Mouse (Mus musculus): ENCODE results near the gene Ift122. TPM values are rescaled to one million over a fixed set of nuclear protein-coding genes. Genes with fewer than 3 reads are reported as not detected.

Gene Ift122
- polyA plus RNA-seq, 1 experiment from 2014 or later, result 2.7 TPM

DNA sequence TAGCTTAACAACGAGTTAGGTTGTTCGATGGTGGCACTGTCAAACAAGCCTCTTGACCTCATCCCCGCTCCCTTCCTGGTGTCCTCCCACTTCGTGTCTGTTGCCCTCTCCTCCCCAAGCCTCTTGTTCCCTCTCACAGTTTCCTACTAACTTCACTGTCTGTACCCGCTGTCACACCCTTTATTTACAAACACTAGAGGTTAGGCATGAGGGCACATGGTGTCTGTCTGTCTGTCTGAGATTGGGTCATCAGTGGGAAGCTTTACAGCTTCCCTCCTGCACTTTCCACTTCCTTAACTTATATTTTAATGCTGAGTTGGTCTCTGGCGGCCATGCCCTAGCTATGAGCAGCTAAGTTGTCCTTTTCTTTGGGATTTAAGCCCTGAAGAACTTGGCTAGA, 26.5 kb downstream of the Ift122 start:
- no peak overlapping the region for H3K4me2 ChIP-seq (ENCODE audit: low read depth, low read length)
- no peak overlapping the region for H3K4me3 ChIP-seq (ENCODE audit: low read depth, low read length)
- H3K9ac ChIP-seq (ENCODE audit: low read depth, low read length), result no peak overlapping the region
- H3K36me3 ChIP-seq (ENCODE audit: control insufficient read depth, insufficient read depth), result no peaks in the 10 kb centered on the region
- no peak overlapping the region for H3K27ac ChIP-seq (ENCODE audit: low read length)
- WGBS (ENCODE audit: insufficient replicate concordance), result 59% methylated on average over 6 of the region's 6 CpGs
- no peaks in the 10 kb centered on the region for H3K9me3 ChIP-seq (replicated peaks; ENCODE audit: control insufficient read depth, low read length)
- no peaks in the 10 kb centered on the region for H3K27me3 ChIP-seq (ENCODE audit: control insufficient read depth, insufficient read depth, low read depth, low read length)
- no peaks in the 10 kb centered on the region for H3K4me1 ChIP-seq (ENCODE audit: control insufficient read depth, low read depth, low read length)
- no peak for ATAC-seq (ENCODE audit: low read depth)

GRCm38 (mm10) chr6:115880751-115881150, 27.5 kb downstream of the Ift122 start:
- 50% methylated on average over 8 of the region's 8 CpGs for WGBS (ENCODE audit: insufficient replicate concordance)
- Histone ChIP-seq H3K4me3 (ENCODE audit: low read depth, low read length) (no peak overlapping the region), H3K27ac (ENCODE audit: low read length) (no peak overlapping the region), H3K4me2 (ENCODE audit: low read depth, low read length) (no peak overlapping the region), H3K9me3 (replicated peaks; ENCODE audit: control insufficient read depth, low read length) (no peaks in the 10 kb centered on the region), H3K36me3 (ENCODE audit: control insufficient read depth, insufficient read depth) (no peaks in the 10 kb centered on the region), H3K4me1 (ENCODE audit: control insufficient read depth, low read depth, low read length) (no peaks in the 10 kb centered on the region), H3K9ac (ENCODE audit: low read depth, low read length) (no peak overlapping the region), H3K27me3 (ENCODE audit: control insufficient read depth, insufficient read depth, low read depth, low read length) (no peaks in the 10 kb centered on the region)
- ATAC-seq (ENCODE audit: low read depth), result peak; percentile 44

DNA sequence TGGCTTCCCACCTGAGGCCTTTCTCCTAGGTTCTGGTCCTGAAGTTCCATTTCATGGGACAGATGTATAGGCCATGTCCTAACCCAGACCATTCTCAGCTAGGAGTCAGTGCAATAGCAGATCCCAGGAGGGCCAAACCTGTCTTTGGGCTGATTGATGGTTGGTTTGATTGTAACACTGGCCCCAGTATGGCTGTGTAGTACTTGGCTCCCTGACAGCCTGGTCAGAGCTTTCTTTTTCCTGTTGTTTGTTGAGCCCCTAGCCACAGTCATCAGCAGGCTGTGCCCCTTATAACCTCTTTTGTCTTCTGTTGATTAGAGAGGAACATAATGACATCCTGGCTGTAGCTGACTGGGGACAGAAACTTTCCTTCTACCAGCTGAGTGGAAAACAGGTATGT, 30.7 kb downstream of the Ift122 start:
- Histone ChIP-seq H3K4me3 (ENCODE audit: low read depth, low read length) (no peak overlapping the region), H3K27ac (ENCODE audit: low read length) (no peak overlapping the region), H3K9ac (ENCODE audit: low read depth, low read length) (no peak overlapping the region)

DNA sequence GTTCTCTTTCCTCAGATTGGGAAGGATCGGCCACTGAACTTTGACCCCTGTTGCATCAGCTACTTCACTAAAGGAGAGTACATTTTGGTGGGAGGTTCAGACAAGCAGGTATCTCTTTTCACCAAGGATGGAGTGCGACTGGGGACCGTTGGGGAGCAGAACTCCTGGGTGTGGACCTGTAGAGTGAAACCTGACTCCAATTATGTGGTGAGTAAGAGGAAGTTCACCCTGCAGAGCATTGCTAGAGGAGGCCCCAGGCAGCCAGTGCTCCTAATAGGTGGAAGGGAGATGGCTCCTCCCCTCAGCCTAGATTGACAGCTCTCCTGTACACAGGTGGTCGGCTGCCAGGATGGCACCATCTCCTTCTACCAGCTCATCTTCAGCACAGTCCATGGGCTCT, 33.6 kb downstream of the Ift122 start:
- ATAC-seq (ENCODE audit: low read depth), result peak; percentile 16; the same call in 1 of the 2 replicates

More for the DNA sequence above, 30.7 kb downstream of the Ift122 start:
- H3K9me3 ChIP-seq (replicated peaks; ENCODE audit: control insufficient read depth, low read length), result no peaks in the 10 kb centered on the region
- H3K4me2 ChIP-seq (ENCODE audit: low read depth, low read length), result no peak overlapping the region
- peak; percentile 37 for ATAC-seq (ENCODE audit: low read depth)
- H3K27me3 ChIP-seq (ENCODE audit: control insufficient read depth, insufficient read depth, low read depth, low read length), result no peaks in the 10 kb centered on the region
- H3K36me3 ChIP-seq (ENCODE audit: control insufficient read depth, insufficient read depth), result no peaks in the 10 kb centered on the region
- H3K4me1 ChIP-seq (ENCODE audit: control insufficient read depth, low read depth, low read length), result peaks cover 4% of the 10 kb centered on the region

DNA sequence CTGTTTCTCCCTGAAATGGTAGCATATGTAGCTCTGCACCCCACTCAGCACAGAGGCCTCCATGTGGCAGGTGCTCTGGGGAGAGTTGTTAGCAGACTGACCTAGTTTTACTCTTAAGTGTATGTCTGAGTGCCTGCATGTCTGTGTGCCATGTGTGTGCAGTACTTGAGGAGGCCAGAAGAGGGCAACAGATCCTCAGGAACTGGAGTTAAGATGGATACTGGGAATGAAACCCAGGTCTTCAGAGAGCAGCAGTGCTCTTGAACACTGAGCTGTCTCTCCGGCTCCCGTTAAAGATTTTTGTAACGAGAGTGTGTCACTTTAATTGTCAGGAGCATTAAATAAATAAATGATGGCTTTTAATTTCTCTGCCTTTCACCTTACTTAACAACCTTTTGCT, 35.0 kb downstream of the Ift122 start:
- H3K36me3 ChIP-seq (ENCODE audit: control insufficient read depth, insufficient read depth), result no peaks in the 10 kb centered on the region
- H3K27ac ChIP-seq (ENCODE audit: low read length), result no peak overlapping the region
- H3K27me3 ChIP-seq (ENCODE audit: control insufficient read depth, insufficient read depth, low read depth, low read length), result no peaks in the 10 kb centered on the region
- ATAC-seq (ENCODE audit: low read depth), result no peak
- H3K9ac ChIP-seq (ENCODE audit: low read depth, low read length), result no peak overlapping the region
- H3K4me2 ChIP-seq (ENCODE audit: low read depth, low read length), result no peak overlapping the region
- WGBS (ENCODE audit: insufficient replicate concordance), result 85% methylated on average over 3 of the region's 3 CpGs
- H3K4me3 ChIP-seq (ENCODE audit: low read depth, low read length), result no peak overlapping the region
- H3K4me1 ChIP-seq (ENCODE audit: control insufficient read depth, low read depth, low read length), result peaks cover 4% of the 10 kb centered on the region
- no peaks in the 10 kb centered on the region for H3K9me3 ChIP-seq (replicated peaks; ENCODE audit: control insufficient read depth, low read length)

More for the DNA sequence above, 33.6 kb downstream of the Ift122 start:
- Histone ChIP-seq H3K9ac (ENCODE audit: low read depth, low read length) (no peak overlapping the region), H3K4me1 (ENCODE audit: control insufficient read depth, low read depth, low read length) (peaks cover 4% of the 10 kb centered on the region), H3K27ac (ENCODE audit: low read length) (no peak overlapping the region), H3K36me3 (ENCODE audit: control insufficient read depth, insufficient read depth) (no peaks in the 10 kb centered on the region), H3K4me3 (ENCODE audit: low read depth, low read length) (no peak overlapping the region), H3K9me3 (replicated peaks; ENCODE audit: control insufficient read depth, low read length) (no peaks in the 10 kb centered on the region), H3K27me3 (ENCODE audit: control insufficient read depth, insufficient read depth, low read depth, low read length) (no peaks in the 10 kb centered on the region), H3K4me2 (ENCODE audit: low read depth, low read length) (no peak overlapping the region)
- WGBS (ENCODE audit: insufficient replicate concordance), result 15% methylated on average over 4 of the region's 4 CpGs

DNA sequence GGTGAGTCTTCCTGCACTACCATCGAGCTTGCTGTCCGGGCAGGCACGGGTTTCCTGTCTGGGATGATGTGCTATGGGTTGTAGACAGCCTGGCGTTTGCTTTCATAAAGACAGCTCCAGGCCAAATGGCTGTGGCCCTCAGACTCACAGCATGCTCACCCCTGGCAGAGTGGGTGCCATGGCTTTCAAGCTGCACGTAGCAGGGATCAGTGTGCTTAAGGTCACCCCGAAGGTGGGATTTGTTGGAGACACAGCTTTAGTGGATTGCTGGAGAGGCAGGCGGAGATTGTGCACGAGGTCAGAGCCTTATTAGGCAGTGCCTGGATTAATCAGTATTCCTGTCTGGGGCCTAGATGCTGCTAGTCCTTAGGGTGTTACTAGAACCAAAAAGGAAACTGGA, 37.3 kb downstream of the Ift122 start:
- ATAC-seq (ENCODE audit: low read depth), result no peak
- Histone ChIP-seq H3K4me2 (ENCODE audit: low read depth, low read length) (no peak overlapping the region), H3K4me1 (ENCODE audit: control insufficient read depth, low read depth, low read length) (peaks cover 4% of the 10 kb centered on the region), H3K27me3 (ENCODE audit: control insufficient read depth, insufficient read depth, low read depth, low read length) (no peaks in the 10 kb centered on the region), H3K36me3 (ENCODE audit: control insufficient read depth, insufficient read depth) (no peaks in the 10 kb centered on the region), H3K9ac (ENCODE audit: low read depth, low read length) (no peak overlapping the region), H3K4me3 (ENCODE audit: low read depth, low read length) (no peak overlapping the region), H3K9me3 (replicated peaks; ENCODE audit: control insufficient read depth, low read length) (no peaks in the 10 kb centered on the region), H3K27ac (ENCODE audit: low read length) (no peak overlapping the region)
- WGBS (ENCODE audit: insufficient replicate concordance), result 65% methylated on average over 8 of the region's 8 CpGs

- Histone ChIP-seq H3K4me3 (ENCODE audit: low read depth, low read length) (no peak overlapping the region), H3K27me3 (ENCODE audit: control insufficient read depth, insufficient read depth, low read depth, low read length) (no peaks in the 10 kb centered on the region), H3K27ac (ENCODE audit: low read length) (no peak overlapping the region), H3K36me3 (ENCODE audit: control insufficient read depth, insufficient read depth) (no peaks in the 10 kb centered on the region), H3K4me2 (ENCODE audit: low read depth, low read length) (no peak overlapping the region), H3K9me3 (replicated peaks; ENCODE audit: control insufficient read depth, low read length) (no peaks in the 10 kb centered on the region), H3K4me1 (ENCODE audit: control insufficient read depth, low read depth, low read length) (peaks cover 4% of the 10 kb centered on the region), H3K9ac (ENCODE audit: low read depth, low read length) (no peak overlapping the region)
- WGBS (ENCODE audit: insufficient replicate concordance), result 72% methylated on average over 6 of the region's 6 CpGs
- ATAC-seq (ENCODE audit: low read depth), result no peak
Measured at GRCm38 (mm10) chr6:115891061-115891460, 37.8 kb downstream of the Ift122 start.

DNA sequence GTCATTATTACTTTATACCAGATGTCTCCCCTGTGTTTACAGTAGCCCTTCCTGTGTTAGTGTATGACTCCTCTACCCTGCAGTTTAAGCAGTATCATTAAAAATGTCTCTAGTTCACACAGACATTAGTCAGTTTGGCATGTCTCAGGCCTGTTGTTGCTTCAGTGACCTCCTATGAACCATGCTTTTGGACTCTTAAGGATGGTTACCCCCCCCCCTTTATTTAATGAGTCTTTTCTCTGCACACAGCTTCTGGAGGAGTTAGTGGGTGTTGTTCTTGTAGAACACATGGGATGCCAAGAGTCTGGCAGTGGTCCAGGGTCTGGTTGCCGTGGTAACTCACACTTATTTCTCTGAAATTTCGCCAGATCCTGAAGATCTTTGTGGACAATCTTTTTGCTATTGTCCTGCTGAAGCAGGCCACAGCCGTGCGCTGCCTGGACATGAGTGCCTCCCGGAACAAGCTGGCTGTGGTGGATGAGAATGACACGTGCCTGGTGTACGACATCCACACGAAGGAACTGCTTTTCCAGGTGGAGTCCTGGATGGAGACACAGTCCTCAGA, 38.3 kb downstream of the Ift122 start:
- H3K4me1 ChIP-seq (ENCODE audit: control insufficient read depth, low read depth, low read length), result peaks cover 3% of the 10 kb centered on the region
- no peak overlapping the region for H3K27ac ChIP-seq (ENCODE audit: low read length)
- H3K9me3 ChIP-seq (replicated peaks; ENCODE audit: control insufficient read depth, low read length), result no peaks in the 10 kb centered on the region
- no peak overlapping the region for H3K4me3 ChIP-seq (ENCODE audit: low read depth, low read length)
- H3K36me3 ChIP-seq (ENCODE audit: control insufficient read depth, insufficient read depth), result no peaks in the 10 kb centered on the region
- no peak for ATAC-seq (ENCODE audit: low read depth)
- no peak overlapping the region for H3K4me2 ChIP-seq (ENCODE audit: low read depth, low read length)
- no peaks in the 10 kb centered on the region for H3K27me3 ChIP-seq (ENCODE audit: control insufficient read depth, insufficient read depth, low read depth, low read length)
- WGBS (ENCODE audit: insufficient replicate concordance), result 65% methylated on average over 8 of the region's 8 CpGs
- no peak overlapping the region for H3K9ac ChIP-seq (ENCODE audit: low read depth, low read length)

GRCm38 (mm10) chr6:115892363-115892762, 39.1 kb downstream of the Ift122 start:
- Histone ChIP-seq H3K4me1 (ENCODE audit: control insufficient read depth, low read depth, low read length) (no peaks in the 10 kb centered on the region), H3K9ac (ENCODE audit: low read depth, low read length) (no peak overlapping the region), H3K27ac (ENCODE audit: low read length) (no peak overlapping the region), H3K36me3 (ENCODE audit: control insufficient read depth, insufficient read depth) (no peaks in the 10 kb centered on the region), H3K4me2 (ENCODE audit: low read depth, low read length) (no peak overlapping the region), H3K27me3 (ENCODE audit: control insufficient read depth, insufficient read depth, low read depth, low read length) (no peaks in the 10 kb centered on the region), H3K4me3 (ENCODE audit: low read depth, low read length) (no peak overlapping the region), H3K9me3 (replicated peaks; ENCODE audit: control insufficient read depth, low read length) (no peaks in the 10 kb centered on the region)
- no peak for ATAC-seq (ENCODE audit: low read depth)
- 41% methylated on average over 3 of the region's 3 CpGs for WGBS (ENCODE audit: insufficient replicate concordance)

All from liver, embryonic 16.5 days (tissue).